Mouse (Mus musculus) layer of hippocampus, postnatal 14 days (tissue): ENCODE measurements around the gene Wdr62. TPM values are rescaled to one million over a fixed set of nuclear protein-coding genes. Genes with fewer than 3 reads are reported as not detected.

ENCODE experiments used
- DNase-seq, 2 experiments: peaks; one replicate each; pipeline ENCODE4 v3.0.0; 2021 to 2022; ENCODE audit warnings: low spot score in 2 of 2, mixed read lengths in 1 of 2
- long read RNA-seq, 2 experiments: library from polyadenylated mRNA; stranded (forward); transcript quantifications; one replicate each; pipeline ENCODE4 v2.0.0; 2021
- total RNA-seq, 2 experiments: library from RNA; stranded (reverse); gene quantifications; 2 replicates each; pipeline ENCODE4 v1.2.3; 2021

The Wdr62 gene
- 1 to 10 TPM; 2.7 to 3.0 TPM for total RNA-seq
- long read RNA-seq, experiment 1, partial matches to known transcripts = 0 of 2 reads
- long read RNA-seq, experiment 1, other reads (novel, unspliced or antisense) = 2 of 2 reads
- long read RNA-seq, experiment 2 = 0 reads

GRCm38 (mm10) chr7:30279951-30280669 is at the start of gene Wdr62, which contains the start of gene Thap8:
Gene Wdr62 (minus strand): TSS chr7:30280419.
Gene Thap8 (plus strand): TSS chr7:30280094.
- DNase-seq = peak; percentile 88 to 95

- DNase-seq = no peak
These were observed 48.2 kb upstream of the Wdr62 start for GRCm38 (mm10) chr7:30328379-30328778.

- DNase-seq = no peak
These were observed 46.9 kb upstream of the Wdr62 start for GRCm38 (mm10) chr7:30327140-30327539.

DNA sequence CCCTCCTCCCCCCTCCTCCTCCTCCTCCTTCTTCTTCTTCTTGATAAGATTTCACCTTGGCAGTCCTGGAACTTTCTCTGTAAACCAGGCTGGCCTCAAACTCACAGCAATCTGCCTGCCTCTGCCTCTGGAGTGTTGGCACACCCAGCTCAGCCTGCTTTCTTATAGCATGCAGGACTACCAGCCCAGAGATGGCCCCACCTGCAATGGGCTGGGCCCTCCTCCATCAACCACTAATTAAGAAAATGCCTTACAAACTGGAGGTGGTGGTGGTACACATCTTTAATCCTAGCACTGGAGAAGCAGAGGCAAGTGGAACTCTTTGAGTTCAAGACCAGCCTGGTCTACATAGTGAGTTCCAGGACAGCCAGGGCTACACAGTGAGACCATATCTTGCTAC is 46.2 kb upstream of the Wdr62 start:
- no peak for DNase-seq

DNA sequence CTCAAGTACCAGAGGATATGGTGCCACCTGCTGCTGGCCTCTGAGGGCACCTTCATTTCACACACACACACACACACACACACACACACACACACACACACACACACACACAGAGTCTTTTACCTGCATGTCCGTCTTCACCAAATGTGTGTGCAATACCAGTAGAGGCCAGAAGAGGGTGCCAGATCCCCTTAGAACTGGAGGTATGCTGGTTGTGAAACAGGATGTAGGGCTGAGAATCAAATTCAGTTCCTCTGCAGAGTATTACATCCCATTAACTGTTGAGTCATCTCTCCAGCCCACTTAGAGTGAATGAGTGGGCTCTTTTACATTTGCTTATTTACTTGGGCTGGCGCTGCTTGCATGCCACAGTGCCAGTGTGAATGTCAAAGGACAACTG is 45.1 kb upstream of the Wdr62 start:
- DNase-seq = no peak

- no peak for DNase-seq
These were observed 44.2 kb upstream of the Wdr62 start for GRCm38 (mm10) chr7:30324300-30324944.

GRCm38 (mm10) chr7:30323795-30324194 is 43.6 kb upstream of the Wdr62 start, which contains the start of gene Sdhaf1:
Gene Sdhaf1 (minus strand): TSS chr7:30323895.
- no peak for DNase-seq

DNA sequence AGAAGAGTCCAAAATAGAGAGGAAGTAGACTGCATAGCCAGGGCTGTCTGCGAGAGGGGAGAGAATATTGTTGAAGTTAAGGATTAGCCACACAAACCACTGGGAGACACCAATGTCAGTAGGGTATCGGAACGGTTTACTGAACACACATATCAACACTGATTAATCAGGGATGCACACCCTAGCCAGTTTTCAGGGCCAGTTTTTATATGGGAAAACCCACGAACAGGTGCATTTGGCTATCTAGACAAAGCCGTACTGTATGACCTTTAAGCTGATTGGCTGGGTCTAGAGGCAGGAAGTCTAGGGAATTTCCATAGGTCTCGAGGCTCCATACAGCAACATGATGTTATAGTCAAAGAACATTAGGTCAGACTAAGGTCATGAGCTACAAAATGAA is 42.6 kb upstream of the Wdr62 start:
- no peak for DNase-seq

DNA sequence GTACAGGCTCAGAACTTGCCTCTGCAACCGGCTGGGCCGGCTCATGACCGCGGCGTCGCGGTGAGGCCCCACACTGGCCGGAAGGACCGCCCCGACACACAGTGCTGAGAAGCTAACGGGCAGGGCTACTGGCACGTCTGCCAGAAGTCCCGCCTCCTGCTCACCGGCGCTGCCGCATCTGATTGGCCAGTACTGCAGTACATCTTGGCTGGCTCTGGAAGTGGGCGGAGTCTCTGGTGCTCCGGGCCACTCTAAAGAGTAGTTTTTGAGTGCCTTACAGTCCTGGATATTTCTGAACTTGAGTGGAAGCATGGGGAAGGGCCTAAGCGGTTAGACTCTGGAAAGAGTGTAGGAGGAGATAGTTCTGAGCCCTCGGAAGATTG is 42.1 kb upstream of the Wdr62 start:
- peak; percentile 92 to 98 for DNase-seq

DNA sequence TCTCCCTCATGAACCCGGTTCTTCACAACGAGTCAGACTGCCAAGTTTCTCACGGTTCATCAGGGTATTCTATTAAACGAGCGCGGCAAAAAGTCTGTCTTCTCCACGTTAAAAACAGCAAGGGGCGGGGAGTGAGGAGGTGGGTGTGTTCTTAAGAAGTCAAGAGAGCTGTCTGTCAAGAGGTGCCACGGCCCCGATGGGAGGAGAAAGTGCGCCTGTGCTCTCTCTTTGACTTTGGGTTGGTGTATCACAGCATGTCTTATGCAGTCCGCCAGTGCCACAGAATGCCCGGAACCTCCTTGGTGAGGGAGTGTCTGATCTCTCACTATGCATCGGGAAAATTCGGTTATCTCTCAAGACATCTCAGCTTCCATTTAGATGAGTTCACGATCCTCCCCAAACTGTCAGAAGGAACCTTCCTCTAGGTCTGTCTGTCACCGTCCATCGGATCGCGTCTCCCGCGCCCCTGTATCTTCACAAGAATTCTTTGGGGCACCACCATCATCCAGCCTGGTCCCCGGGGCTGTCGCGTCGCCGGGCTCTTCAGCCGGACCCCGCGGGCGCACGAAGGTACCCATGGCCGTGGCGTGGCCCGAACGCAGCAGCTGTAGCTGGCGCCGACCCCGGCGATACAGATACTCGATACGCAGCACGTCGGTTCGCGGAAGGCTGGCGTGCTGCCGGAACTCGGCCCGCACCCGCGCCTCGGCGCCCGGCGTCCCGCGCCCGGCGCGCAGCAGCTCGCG is 41.5 kb upstream of the Wdr62 start, which contains the start of gene E130208F15Rik:
Gene E130208F15Rik (plus strand): TSS at position 202 of the 746 bp plus-strand sequence.
- DNase-seq = peak in 1 of 2 experiments; percentile 58

DNA sequence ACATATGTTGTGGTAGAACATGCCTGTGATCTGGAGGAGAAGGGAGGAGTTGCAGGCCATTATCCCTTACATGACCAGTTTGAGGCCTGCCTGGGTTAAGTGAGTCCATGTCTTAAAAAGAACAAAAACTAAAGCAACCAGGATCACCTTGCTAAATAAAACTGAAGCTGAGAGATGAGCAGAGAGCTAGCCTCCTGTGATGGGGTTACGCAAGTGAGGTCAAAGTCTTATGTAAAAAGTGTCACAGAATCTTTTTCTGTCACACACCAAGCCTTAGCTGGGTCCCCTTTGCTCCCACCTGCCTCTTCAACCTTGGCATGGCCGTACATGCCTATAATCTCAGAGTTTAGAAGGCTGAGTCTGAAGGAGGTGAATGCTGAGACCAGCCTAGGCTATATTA is 40.7 kb upstream of the Wdr62 start:
- DNase-seq = no peak

DNA sequence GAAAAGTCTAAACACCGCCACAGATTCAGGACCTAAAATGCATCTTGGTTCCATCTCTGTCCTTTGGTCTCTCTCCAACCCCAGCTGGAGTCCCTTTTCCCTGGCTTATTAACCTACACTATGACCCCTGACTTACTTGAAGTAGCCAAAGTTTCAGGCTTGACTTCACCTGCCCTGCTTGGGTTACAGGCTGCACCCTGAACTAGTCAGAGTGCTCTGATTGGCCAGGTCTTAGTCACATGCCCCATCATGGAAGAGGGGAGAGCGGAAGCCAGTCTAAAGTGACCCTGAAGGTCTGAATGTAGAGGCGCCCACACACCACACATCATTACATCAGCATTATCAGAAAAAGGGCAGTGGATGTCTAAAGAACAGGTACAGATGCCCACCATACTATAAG is 37.9 kb upstream of the Wdr62 start:
- no peak for DNase-seq

DNA sequence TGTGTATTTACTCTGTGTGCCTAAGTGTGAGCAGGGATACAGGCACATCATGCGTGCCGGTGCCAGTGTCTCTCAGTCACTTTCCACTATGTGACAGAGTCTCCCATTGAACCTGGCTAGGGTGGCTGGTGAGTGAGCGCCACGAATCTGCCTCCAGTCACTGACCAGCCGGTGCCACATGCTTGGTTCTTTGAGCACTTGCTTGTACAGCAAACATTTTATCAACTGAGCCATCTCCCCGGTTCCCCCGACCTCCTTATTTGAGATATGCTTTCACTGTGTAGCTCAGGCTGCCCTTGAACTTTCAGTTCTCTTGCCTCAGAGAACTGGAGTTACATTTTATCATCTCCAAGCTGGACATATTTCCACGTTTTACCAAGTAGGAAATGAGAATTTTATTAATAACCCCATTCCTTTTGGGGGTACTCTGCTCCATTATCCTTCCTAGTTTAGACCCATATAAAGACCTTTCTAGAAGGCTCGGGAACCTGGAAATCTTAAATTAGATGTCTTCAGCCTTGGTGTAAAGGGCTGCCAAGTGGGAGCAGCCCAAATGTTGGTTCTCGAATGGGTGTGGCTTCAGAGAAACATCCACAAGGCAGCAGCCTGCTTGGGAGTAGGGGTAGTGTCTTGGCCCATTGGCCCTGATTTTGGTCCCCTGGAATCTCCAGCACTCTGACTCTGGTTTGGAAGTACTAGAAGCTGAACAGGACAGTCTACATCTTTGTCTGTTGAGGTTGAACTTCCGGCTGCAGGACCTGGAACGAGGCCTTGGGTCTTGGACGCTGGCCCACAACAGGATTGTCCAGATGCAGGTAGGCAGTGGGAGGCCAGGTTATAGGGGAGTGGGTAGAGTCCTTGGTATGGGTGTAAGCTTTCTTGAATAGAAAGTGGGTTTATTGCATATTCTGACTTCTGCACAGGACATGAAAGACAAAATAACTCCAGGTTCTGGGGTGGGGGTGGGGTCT is 35.6 kb upstream of the Wdr62 start:
- no peak for DNase-seq

DNA sequence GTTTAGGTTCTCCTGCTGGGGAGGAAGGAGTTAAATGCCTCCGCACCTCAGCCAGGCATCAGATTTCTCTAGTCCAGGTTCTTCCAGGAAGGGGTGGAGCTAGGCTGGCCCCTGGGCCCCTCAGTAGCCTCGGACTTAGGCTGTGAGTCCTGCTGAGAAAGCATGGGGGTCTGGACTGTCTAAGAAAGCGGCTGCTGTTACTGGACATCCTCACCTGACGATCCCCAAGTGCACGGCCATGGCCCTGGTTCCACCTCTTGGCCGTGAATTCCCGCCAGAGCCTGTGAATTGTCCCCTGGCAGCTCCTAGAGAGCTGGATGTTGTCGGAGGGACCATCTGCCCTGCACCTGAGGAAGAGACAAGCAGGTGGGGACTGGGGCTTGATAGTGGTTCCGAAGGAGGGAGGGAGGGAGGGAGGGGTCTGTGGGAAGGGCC is 34.5 kb upstream of the Wdr62 start, which contains the start of gene Syne4:
Gene Syne4 (plus strand): TSS at position 87 of the 435 bp plus-strand sequence.
- no peak for DNase-seq

DNA sequence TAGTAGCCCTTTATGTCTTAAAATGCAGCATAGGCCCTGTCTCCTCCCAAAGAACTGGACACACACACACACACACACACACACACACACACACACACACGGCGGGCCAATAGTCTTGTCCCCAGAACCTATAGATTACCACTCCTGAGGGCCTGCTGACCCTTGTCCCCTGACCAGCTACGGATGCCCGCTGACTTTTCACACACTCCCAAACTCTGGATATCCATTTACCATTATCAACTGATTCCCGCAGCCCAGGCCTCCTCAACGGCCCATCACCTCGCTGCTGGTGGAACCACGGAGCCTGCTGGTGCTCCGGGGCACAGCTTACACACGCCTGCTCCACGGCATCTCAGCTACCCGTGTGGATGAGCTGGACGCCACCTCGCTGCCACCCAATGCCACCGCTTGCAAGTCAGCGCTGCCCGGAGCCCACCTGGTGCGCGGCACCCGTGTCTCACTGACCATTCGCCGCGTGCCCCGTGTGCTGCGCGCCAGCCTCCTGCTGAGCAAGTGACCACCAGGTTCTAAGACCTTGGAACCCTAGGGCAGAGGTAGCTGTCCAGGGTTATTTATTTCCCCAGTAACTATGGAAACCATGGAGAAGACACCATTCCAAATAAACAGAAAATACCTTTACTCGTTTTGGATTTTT is 33.6 kb upstream of the Wdr62 start:
- DNase-seq = no peak

DNA sequence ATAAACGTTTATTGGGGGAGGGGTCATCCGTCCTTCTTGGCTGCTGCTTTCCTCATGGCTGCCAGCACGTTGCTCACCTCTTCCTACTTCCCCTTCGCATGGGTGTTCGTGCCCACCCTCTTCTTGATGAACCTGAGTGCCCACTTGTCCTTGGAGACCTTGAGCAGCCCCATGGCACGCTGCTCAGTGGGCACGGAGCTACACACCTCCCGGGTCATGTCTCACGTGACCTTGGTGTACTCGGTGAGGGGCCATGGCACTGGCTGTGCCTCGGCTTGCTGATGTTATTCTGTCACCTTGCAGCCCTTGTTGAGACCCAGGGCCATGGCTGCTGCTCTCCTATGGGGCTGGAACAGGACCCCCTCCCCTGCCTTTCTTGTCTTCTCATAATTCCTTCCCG is 29.9 kb upstream of the Wdr62 start:
- no peak for DNase-seq

GRCm38 (mm10) chr7:30309395-30310129 is 29.3 kb upstream of the Wdr62 start:
- no peak for DNase-seq

- peak; percentile 90 to 98 for DNase-seq
These were observed 28.1 kb upstream of the Wdr62 start, which contains the start of gene Alkbh6 for GRCm38 (mm10) chr7:30308076-30309005. Gene Alkbh6 (plus strand): TSS chr7:30308717.
